19 mouse cellular contexts compared by ENCODE assay signal in genomic region chr3:55213785-55214184, GRCm38 (mm10). TPM values are rescaled to one million over a fixed set of nuclear protein-coding genes. Genes with fewer than 3 reads are reported as not detected.
DNase-seq lines count a peak whose midpoint lies in the region; ATAC-seq lines count a peak whose summit lies in the region.
"Had no signal": no experiment of that assay in that cellular context is flagged by ENCODE, and none has a peak within 500 bp of the region (broad histone marks: within the 10 kb centered on the region; RNA-seq: fewer than 3 reads in every experiment).

No protein-coding gene starts in this region.

- peaks cover 11% of the 10 kb centered on the region for H3K4me1 ChIP-seq in forebrain, embryonic 16.5 days (replicated peaks; ENCODE audit: control insufficient read depth, insufficient read depth, low read length)
- H3K4me1 ChIP-seq in forebrain, embryonic 10.5 days, result peaks cover 22% of the 10 kb centered on the region
- H3K4me1 ChIP-seq in kidney, embryonic 15.5 days, result peaks cover 14% of the 10 kb centered on the region
- H3K4me1 ChIP-seq in hindbrain, embryonic 15.5 days (replicated peaks), result peaks cover 6% of the 10 kb centered on the region; the same call in 1 of the 2 replicates

- WGBS in forebrain, embryonic 16.5 days, result 45% methylated on average over 4 of the region's 4 CpGs
- WGBS in forebrain, embryonic 10.5 days, result 65% methylated on average over 4 of the region's 4 CpGs
- WGBS in kidney, embryonic 15.5 days, result 23% methylated on average over 4 of the region's 4 CpGs
- 47% methylated on average over 4 of the region's 4 CpGs for WGBS in hindbrain, embryonic 15.5 days

- DNase-seq in forebrain, embryonic 10.5 days (ENCODE audit: extremely low spot score, low spot score), result no peak
- DNase-seq in kidney, postnatal 36 days, result no peak
- DNase-seq in adipocyte (ENCODE audit: low spot score), result peak; percentile 50
- no peak for DNase-seq in gastrocnemius, adult 8-10 months (ENCODE audit: low spot score in 2 of 2)
- DNase-seq in spleen, adult 12 weeks (ENCODE audit: low spot score), result no peak
- DNase-seq: cerebellum, adult 9-10 months; gastrocnemius, adult 2 months; heart, postnatal 4 days; kidney, adult 8-10 months; left cerebral cortex, postnatal 4 days; lung, adult 2 months; thymus, postnatal 36 days had no signal

- H3K9ac ChIP-seq in forebrain, embryonic 16.5 days (replicated peaks; ENCODE audit: low read depth, low read length), result no peak overlapping the region
- no peak overlapping the region for H3K9ac ChIP-seq in kidney, embryonic 15.5 days
- H3K9ac ChIP-seq in hindbrain, embryonic 15.5 days, result no peak overlapping the region

- no peaks in the 10 kb centered on the region for H3K9me3 ChIP-seq in forebrain, embryonic 16.5 days (ENCODE audit: control insufficient read depth, low read length)
- no peaks in the 10 kb centered on the region for H3K9me3 ChIP-seq in forebrain, embryonic 10.5 days
- H3K9me3 ChIP-seq in kidney, embryonic 15.5 days (replicated peaks), result no peaks in the 10 kb centered on the region
- no peaks in the 10 kb centered on the region for H3K9me3 ChIP-seq in hindbrain, embryonic 15.5 days

- no peaks in the 10 kb centered on the region for H3K27me3 ChIP-seq in forebrain, embryonic 16.5 days (replicated peaks; ENCODE audit: control insufficient read depth, insufficient read depth, low read length)
- H3K27me3 ChIP-seq in forebrain, embryonic 10.5 days (ENCODE audit: poor library complexity, severe bottlenecking), result no peaks in the 10 kb centered on the region
- H3K27me3 ChIP-seq in kidney, embryonic 15.5 days, result no peaks in the 10 kb centered on the region
- H3K27me3 ChIP-seq in hindbrain, embryonic 15.5 days, result no peaks in the 10 kb centered on the region

- no peak overlapping the region for H3K4me2 ChIP-seq in forebrain, embryonic 16.5 days (ENCODE audit: low read length)
- no peak overlapping the region for H3K4me2 ChIP-seq in kidney, embryonic 15.5 days
- H3K4me2 ChIP-seq in hindbrain, embryonic 15.5 days, result no peak overlapping the region

- 0 out of 2 replicates have a peak overlapping the region, but pooled peaks have one; percentile 21 for H3K27ac ChIP-seq in forebrain, embryonic 16.5 days (ENCODE audit: low read length)
- H3K27ac ChIP-seq in forebrain, embryonic 10.5 days, result no peak overlapping the region
- H3K27ac ChIP-seq in kidney, embryonic 15.5 days, result 0 out of 2 replicates have a peak overlapping the region, but pooled peaks have one; percentile 20
- peak overlapping the region; percentile 27; the same call in 1 of the 2 replicates for H3K27ac ChIP-seq in hindbrain, embryonic 15.5 days (replicated peaks)
- H3K27ac ChIP-seq: gastrocnemius, adult 2 months; stomach, postnatal 0 days had no signal

- H3K4me3 ChIP-seq in forebrain, embryonic 16.5 days (replicated peaks; ENCODE audit: low read length), result no peak overlapping the region
- no peak overlapping the region for H3K4me3 ChIP-seq in forebrain, embryonic 10.5 days
- H3K4me3 ChIP-seq in kidney, embryonic 15.5 days (replicated peaks), result no peak overlapping the region
- H3K4me3 ChIP-seq in hindbrain, embryonic 15.5 days, result no peak overlapping the region
- H3K4me3 ChIP-seq: gastrocnemius, adult 2 months had no signal

- H3K36me3 ChIP-seq in forebrain, embryonic 16.5 days (ENCODE audit: control insufficient read depth, insufficient read depth), result no peaks in the 10 kb centered on the region
- no peaks in the 10 kb centered on the region for H3K36me3 ChIP-seq in forebrain, embryonic 10.5 days (replicated peaks)
- H3K36me3 ChIP-seq in kidney, embryonic 15.5 days, result no peaks in the 10 kb centered on the region
- no peaks in the 10 kb centered on the region for H3K36me3 ChIP-seq in hindbrain, embryonic 15.5 days

- no peak for ATAC-seq in forebrain, embryonic 16.5 days
- 0 out of 2 replicates have a peak, but pooled peaks have one; percentile 22 for ATAC-seq in kidney, embryonic 15.5 days (replicated peaks; ENCODE audit: low FRiP score)
- no peak for ATAC-seq in hindbrain, embryonic 15.5 days (ENCODE audit: low FRiP score, low read depth)
- ATAC-seq: CD4-positive, CD25-positive, alpha-beta regulatory T cell, adult 4 months had no signal

RNA-seq across cellular contexts. Expression of gene Dclk1, which starts 28.4 kb away (rescaled TPM):
- polyA plus RNA-seq in forebrain, embryonic 16.5 days (2015; fragmentation: Nextera tagmentation; extraction: Ambion mirVana), result 255 and 277 TPM in 2 replicates
- polyA plus RNA-seq in forebrain, embryonic 10.5 days (2016; fragmentation: Nextera tagmentation; extraction: Ambion mirVana), result 40.3 and 47.6 TPM in 2 replicates
- 24.6 and 31.3 TPM in 2 replicates for polyA plus RNA-seq in kidney, embryonic 15.5 days (2015; fragmentation: Nextera tagmentation; extraction: Ambion mirVana)
- polyA plus RNA-seq in hindbrain, embryonic 15.5 days (2015; fragmentation: Nextera tagmentation; extraction: Ambion mirVana), result 246 and 266 TPM in 2 replicates
- total RNA-seq in gastrocnemius, adult 8-10 months (2022), result 1 to 10 TPM; 2.0 to 3.1 (median 2.5) TPM
- total RNA-seq: megakaryocyte, adult 5-6 weeks had no signal

RNA-seq across cellular contexts. Expression of gene Sohlh2, which starts 32.0 kb away (rescaled TPM):
- not detected in 2 replicates for polyA plus RNA-seq in forebrain, embryonic 16.5 days (2015; fragmentation: Nextera tagmentation; extraction: Ambion mirVana)
- polyA plus RNA-seq in forebrain, embryonic 10.5 days (2016; fragmentation: Nextera tagmentation; extraction: Ambion mirVana), result not detected in 2 replicates
- 0.12 TPM in 1 of 2 replicates, not detected in the other for polyA plus RNA-seq in kidney, embryonic 15.5 days (2015; fragmentation: Nextera tagmentation; extraction: Ambion mirVana)
- 0.10 and 0.12 TPM in 2 replicates for polyA plus RNA-seq in hindbrain, embryonic 15.5 days (2015; fragmentation: Nextera tagmentation; extraction: Ambion mirVana)
- total RNA-seq in gastrocnemius, adult 8-10 months (2022), result not detected
- total RNA-seq: gastrocnemius, adult 2 months; left cerebral cortex, postnatal 4 days; megakaryocyte, adult 5-6 weeks had no signal
- polyA plus RNA-seq: CD4-positive, CD25-positive, alpha-beta regulatory T cell, adult 4 months; lung, adult 2 months; small intestine, adult 2 months; stomach, postnatal 0 days had no signal
